ENCODE assay signal across 8 mouse cellular contexts in the genomic region with DNA sequence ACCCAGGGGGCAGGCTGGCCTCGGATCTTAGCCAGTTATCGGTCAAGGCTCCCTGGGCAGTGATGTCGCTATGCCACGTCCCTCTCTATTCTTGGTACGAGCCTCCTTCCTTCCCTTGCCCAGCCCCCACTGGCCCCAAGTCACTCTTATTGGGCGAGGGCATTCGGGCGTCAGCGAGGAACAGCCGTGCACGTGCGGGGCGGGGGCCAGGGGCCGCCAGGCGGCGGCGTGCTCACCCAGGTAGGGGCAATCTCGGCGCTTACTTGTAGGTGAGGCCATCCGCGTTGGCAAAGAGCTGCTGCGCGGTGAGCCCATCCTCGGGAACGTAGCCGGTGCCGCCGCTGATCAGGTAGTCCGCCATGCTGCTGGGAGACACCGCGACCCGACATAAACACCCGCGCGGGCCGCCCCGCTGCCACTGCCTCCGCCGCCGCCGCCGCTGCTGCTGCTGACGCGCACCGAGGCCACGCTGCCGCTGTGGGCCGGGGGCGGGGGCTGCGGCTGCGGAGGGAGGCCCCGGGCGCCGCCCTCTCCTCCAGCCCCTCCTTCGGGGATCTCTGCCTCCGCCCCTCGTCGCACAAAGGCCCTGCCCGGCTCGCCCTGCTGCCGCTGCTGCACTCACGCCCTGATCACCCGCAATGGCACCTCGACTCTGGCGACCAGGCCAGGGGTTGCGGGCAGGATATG. TPM values are rescaled to one million over a fixed set of nuclear protein-coding genes. Genes with fewer than 3 reads are reported as not detected.
DNase-seq lines count a peak whose midpoint lies in the region; ATAC-seq and TF ChIP-seq lines count a peak whose summit lies in the region.

No protein-coding gene starts in this region.

- peak overlapping the region; percentile 87 for H3K9ac ChIP-seq in heart, embryonic 12.5 days
- H3K9ac ChIP-seq in kidney, postnatal 0 days (ENCODE audit: low read depth, low read length) = peak overlapping the region; percentile 71
- H3K9ac ChIP-seq in liver, embryonic 14.5 days (replicated peaks) = peak overlapping the region; percentile 54
- H3K9ac ChIP-seq in stomach, embryonic 15.5 days = peak overlapping the region; percentile 49

- no peaks in the 10 kb centered on the region for H3K9me3 ChIP-seq in heart, embryonic 12.5 days (replicated peaks)
- H3K9me3 ChIP-seq in kidney, postnatal 0 days (replicated peaks; ENCODE audit: low read length) = no peaks in the 10 kb centered on the region
- H3K9me3 ChIP-seq in liver, embryonic 14.5 days (ENCODE audit: control insufficient read depth, low read length) = no peaks in the 10 kb centered on the region
- no peaks in the 10 kb centered on the region for H3K9me3 ChIP-seq in stomach, embryonic 15.5 days

- peaks cover 40% of the 10 kb centered on the region for H3K79me2 ChIP-seq in C2C12 (ENCODE audit: control insufficient read depth, insufficient read depth)

- H3K36me3 ChIP-seq in C2C12 (ENCODE audit: control insufficient read depth, insufficient read depth) = peaks cover 26% of the 10 kb centered on the region
- H3K36me3 ChIP-seq in heart, embryonic 12.5 days = peaks cover 7% of the 10 kb centered on the region; the same call in 1 of the 2 replicates
- H3K36me3 ChIP-seq in kidney, postnatal 0 days (ENCODE audit: insufficient read depth, low read length) = 0 out of 2 replicates have a peak, but pooled peaks cover under 1% of the 10 kb centered on the region
- H3K36me3 ChIP-seq in liver, embryonic 14.5 days (replicated peaks; ENCODE audit: control insufficient read depth, insufficient read depth, low read depth) = no peaks in the 10 kb centered on the region
- H3K36me3 ChIP-seq in stomach, embryonic 15.5 days = 0 out of 2 replicates have a peak, but pooled peaks cover 1% of the 10 kb centered on the region

- TF ChIP-seq CTCF in C2C12 (IDR thresholded peaks at IDR 0.05; ENCODE audit: control insufficient read depth, insufficient read depth, insufficient read length) = no peak
- TF ChIP-seq CTCF in bone marrow macrophage, adult 2 months (IDR thresholded peaks at IDR 0.05; ENCODE audit: low read depth, low read length) = no peak
- TF ChIP-seq CTCF in embryonic fibroblast, embryonic 13.5 days (IDR thresholded peaks at IDR 0.05; ENCODE audit: borderline replicate concordance, insufficient read depth, low read length) = no peak
- TF ChIP-seq CTCF in kidney, postnatal 0 days (IDR thresholded peaks at IDR 0.05; ENCODE audit: low read depth) = peak; percentile 28; the same call in 1 of the 2 replicates
- no peak for TF ChIP-seq CTCF in liver, embryonic 14.5 days (IDR thresholded peaks at IDR 0.05; ENCODE audit: low read depth)

- peak overlapping the region; percentile 51 for H3K4me3 ChIP-seq in C2C12 (ENCODE audit: insufficient read depth, poor library complexity, severe bottlenecking)
- peak overlapping the region; percentile 70 for H3K4me3 ChIP-seq in bone marrow macrophage, adult 2 months (ENCODE audit: insufficient read depth, low read length)
- H3K4me3 ChIP-seq in embryonic fibroblast, embryonic 13.5 days (ENCODE audit: insufficient read depth, low read length) = peak overlapping the region; percentile 56
- peak overlapping the region; percentile 80 for H3K4me3 ChIP-seq in heart, embryonic 12.5 days
- peak overlapping the region; percentile 69 for H3K4me3 ChIP-seq in kidney, postnatal 0 days (replicated peaks; ENCODE audit: low read depth, low read length)
- H3K4me3 ChIP-seq in liver, embryonic 14.5 days (ENCODE audit: insufficient read depth in 1 of 2, low read depth in 2 of 2, low read length in 2 of 2) = peak overlapping the region; percentile 58 to 61
- peak overlapping the region; percentile 59 for H3K4me3 ChIP-seq in stomach, embryonic 15.5 days (replicated peaks)

- peak overlapping the region; percentile 25 for H3K27ac ChIP-seq in bone marrow macrophage, adult 2 months (ENCODE audit: insufficient read depth, low read depth, low read length)
- peak overlapping the region; percentile 11; the same call in 1 of the 2 replicates for H3K27ac ChIP-seq in embryonic fibroblast, embryonic 13.5 days (ENCODE audit: insufficient read depth, low read length)
- H3K27ac ChIP-seq in heart, embryonic 12.5 days (ENCODE audit: poor library complexity, severe bottlenecking) = peak overlapping the region; percentile 50
- peak overlapping the region; percentile 66 for H3K27ac ChIP-seq in kidney, postnatal 0 days
- no peak overlapping the region for H3K27ac ChIP-seq in liver, embryonic 14.5 days
- peak overlapping the region; percentile 42; the same call in 1 of the 2 replicates for H3K27ac ChIP-seq in stomach, embryonic 15.5 days

- H3K79me3 ChIP-seq in C2C12 (ENCODE audit: low read depth) = peaks cover 11% of the 10 kb centered on the region

- TF ChIP-seq EP300 in liver, embryonic 14.5 days (IDR thresholded peaks at IDR 0.05; ENCODE audit: low read depth) = no peak

- peak; percentile 84 for ATAC-seq in heart, embryonic 12.5 days (ENCODE audit: insufficient number of reproducible peaks, low FRiP score)
- peak; percentile 78 for ATAC-seq in kidney, postnatal 0 days (replicated peaks; ENCODE audit: low FRiP score, low read depth)
- peak; percentile 72 for ATAC-seq in liver, embryonic 14.5 days (ENCODE audit: insufficient read depth)
- ATAC-seq in stomach, embryonic 15.5 days (ENCODE audit: insufficient read depth, low FRiP score, low read depth) = peak; percentile 80

- under 1% methylated on average over 62 of the region's 66 CpGs for WGBS in heart, embryonic 12.5 days
- WGBS in kidney, postnatal 0 days = under 1% methylated on average over 60 of the region's 66 CpGs
- WGBS in liver, embryonic 14.5 days (ENCODE audit: insufficient replicate concordance) = under 1% methylated on average over 65 of the region's 66 CpGs
- WGBS in stomach, embryonic 15.5 days = under 1% methylated on average over 59 of the region's 66 CpGs

- peak; percentile 88 for DNase-seq in kidney, postnatal 0 days (ENCODE audit: low spot score)
- DNase-seq in liver, embryonic 14.5 days (ENCODE audit: low read depth in 3 of 3, low spot score in 3 of 3) = peak; percentile 38 to 43 (median 41)
- peak; percentile 81 for DNase-seq in neural tube, embryonic 10.5 days (ENCODE audit: extremely low spot score, low spot score)

- H3K4me2 ChIP-seq in heart, embryonic 12.5 days = peak overlapping the region; percentile 96
- peak overlapping the region; percentile 96 for H3K4me2 ChIP-seq in kidney, postnatal 0 days (ENCODE audit: low read length)
- H3K4me2 ChIP-seq in liver, embryonic 14.5 days (ENCODE audit: low read depth) = peak overlapping the region; percentile 85
- peak overlapping the region; percentile 92 for H3K4me2 ChIP-seq in stomach, embryonic 15.5 days

- H3K4me1 ChIP-seq in bone marrow macrophage, adult 2 months (ENCODE audit: control insufficient read depth, insufficient read depth, low read length) = peaks cover 27% of the 10 kb centered on the region
- H3K4me1 ChIP-seq in embryonic fibroblast, embryonic 13.5 days (ENCODE audit: control insufficient read depth, insufficient read depth, low read length) = peaks cover 6% of the 10 kb centered on the region; the same call in 1 of the 2 replicates
- peaks cover 33% of the 10 kb centered on the region for H3K4me1 ChIP-seq in heart, embryonic 12.5 days (replicated peaks)
- peaks cover 17% of the 10 kb centered on the region for H3K4me1 ChIP-seq in kidney, postnatal 0 days (replicated peaks; ENCODE audit: insufficient read depth, low read length)
- H3K4me1 ChIP-seq in liver, embryonic 14.5 days (replicated peaks; ENCODE audit: control insufficient read depth in 2 of 2, insufficient read depth in 2 of 2, low read length in 1 of 2) = peaks cover 0 to 6% of the 10 kb centered on the region in 2 experiments; a peak in 2 of 4 replicates
- peaks cover 34% of the 10 kb centered on the region for H3K4me1 ChIP-seq in stomach, embryonic 15.5 days

- H3K27me3 ChIP-seq in C2C12 (ENCODE audit: control insufficient read depth, insufficient read depth, insufficient read length) = no peaks in the 10 kb centered on the region
- H3K27me3 ChIP-seq in heart, embryonic 12.5 days (replicated peaks) = peaks cover 14% of the 10 kb centered on the region
- H3K27me3 ChIP-seq in kidney, postnatal 0 days (ENCODE audit: insufficient read depth, low read length) = no peaks in the 10 kb centered on the region
- peaks cover 14% of the 10 kb centered on the region for H3K27me3 ChIP-seq in liver, embryonic 14.5 days (ENCODE audit: control insufficient read depth, insufficient read depth, low read length)
- H3K27me3 ChIP-seq in stomach, embryonic 15.5 days (replicated peaks) = no peaks in the 10 kb centered on the region

- TF ChIP-seq POLR2A in bone marrow macrophage, adult 2 months (IDR thresholded peaks at IDR 0.05; ENCODE audit: borderline replicate concordance, low read depth, low read length) = no peak
- peak; percentile 93 for TF ChIP-seq POLR2A in embryonic fibroblast, embryonic 13.5 days (IDR thresholded peaks at IDR 0.05; ENCODE audit: low read depth, low read length)

- peak overlapping the region; percentile 90 for H3ac ChIP-seq in C2C12 (ENCODE audit: control insufficient read depth, insufficient read length, low read depth)

RNA-seq across cellular contexts. Expression of a gene that starts 4.2 kb away (rescaled TPM):
- 65.9 TPM for polyA plus RNA-seq in C2C12 (2012; fragmentation: generic; extraction: Trizol)
- 32.8 and 35.0 TPM in 2 replicates for polyA plus RNA-seq in bone marrow macrophage, adult 2 months (2012; ENCODE audit: insufficient read depth, insufficient read length, missing spikeins)
- polyA plus RNA-seq in embryonic fibroblast, embryonic 13.5 days (2011; ENCODE audit: insufficient read length, low read depth, missing spikeins) = 34.4 and 36.5 TPM in 2 replicates
- polyA plus RNA-seq in heart, embryonic 12.5 days (2016; fragmentation: Nextera tagmentation; extraction: Ambion mirVana) = 39.5 and 40.8 TPM in 2 replicates
- 26.3 and 28.0 TPM in 2 replicates for polyA plus RNA-seq in kidney, postnatal 0 days (2015; fragmentation: Nextera tagmentation; extraction: Ambion mirVana)
- polyA plus RNA-seq in liver, embryonic 14.5 days (2012; rRNA removed) = 5.2 and 5.3 TPM in 2 replicates
- 5.5 and 5.8 TPM in 2 replicates for polyA plus RNA-seq in liver, embryonic 14.5 days (2014; fragmentation: Nextera tagmentation; extraction: Ambion mirVana)
- 45.8 and 46.0 TPM in 2 replicates for polyA plus RNA-seq in stomach, embryonic 15.5 days (2015; fragmentation: Nextera tagmentation; extraction: Ambion mirVana)

RNA-seq across cellular contexts. Expression of a gene that starts 32.6 kb away (rescaled TPM):
- polyA plus RNA-seq in C2C12 (2012; fragmentation: generic; extraction: Trizol) = 0.09 TPM
- not detected in 2 replicates for polyA plus RNA-seq in bone marrow macrophage, adult 2 months (2012; ENCODE audit: insufficient read depth, insufficient read length, missing spikeins)
- polyA plus RNA-seq in embryonic fibroblast, embryonic 13.5 days (2011; ENCODE audit: insufficient read length, low read depth, missing spikeins) = 0.16 and 0.33 TPM in 2 replicates
- 3.0 and 3.1 TPM in 2 replicates for polyA plus RNA-seq in heart, embryonic 12.5 days (2016; fragmentation: Nextera tagmentation; extraction: Ambion mirVana)
- 0.50 and 0.76 TPM in 2 replicates for polyA plus RNA-seq in kidney, postnatal 0 days (2015; fragmentation: Nextera tagmentation; extraction: Ambion mirVana)
- 0.01 and 0.02 TPM in 2 replicates for polyA plus RNA-seq in liver, embryonic 14.5 days (2012; rRNA removed)
- polyA plus RNA-seq in liver, embryonic 14.5 days (2014; fragmentation: Nextera tagmentation; extraction: Ambion mirVana) = not detected in 2 replicates
- polyA plus RNA-seq in stomach, embryonic 15.5 days (2015; fragmentation: Nextera tagmentation; extraction: Ambion mirVana) = 0.58 and 0.68 TPM in 2 replicates

RNA-seq across cellular contexts. Expression of a gene that starts 47.1 kb away (rescaled TPM):
- 18.2 TPM for polyA plus RNA-seq in C2C12 (2012; fragmentation: generic; extraction: Trizol)
- 42.5 and 43.8 TPM in 2 replicates for polyA plus RNA-seq in bone marrow macrophage, adult 2 months (2012; ENCODE audit: insufficient read depth, insufficient read length, missing spikeins)
- 44.9 and 49.9 TPM in 2 replicates for polyA plus RNA-seq in embryonic fibroblast, embryonic 13.5 days (2011; ENCODE audit: insufficient read length, low read depth, missing spikeins)
- 32.4 and 35.6 TPM in 2 replicates for polyA plus RNA-seq in heart, embryonic 12.5 days (2016; fragmentation: Nextera tagmentation; extraction: Ambion mirVana)
- 26.6 and 30.9 TPM in 2 replicates for polyA plus RNA-seq in kidney, postnatal 0 days (2015; fragmentation: Nextera tagmentation; extraction: Ambion mirVana)
- 6.8 and 11.6 TPM in 2 replicates for polyA plus RNA-seq in liver, embryonic 14.5 days (2012; rRNA removed)
- polyA plus RNA-seq in liver, embryonic 14.5 days (2014; fragmentation: Nextera tagmentation; extraction: Ambion mirVana) = 9.9 and 13.8 TPM in 2 replicates
- 27.6 and 28.1 TPM in 2 replicates for polyA plus RNA-seq in stomach, embryonic 15.5 days (2015; fragmentation: Nextera tagmentation; extraction: Ambion mirVana)
